Mouse (Mus musculus) adrenal gland, postnatal 14 days (tissue): ENCODE measurements around the gene Rufy1. TPM values are rescaled to one million over a fixed set of nuclear protein-coding genes. Genes with fewer than 3 reads are reported as not detected.

ENCODE experiments used
- DNase-seq: peaks from one replicate; pipeline ENCODE4 v3.0.0; 2021; ENCODE audit warnings: mixed read lengths
- total RNA-seq: library from RNA; stranded (reverse); gene quantifications from 2 replicates; pipeline ENCODE4 v1.2.3, GENCODE M21; 2021

The Rufy1 gene
- total RNA-seq, 1 experiment from 2014 or later = 27.1 TPM

DNA sequence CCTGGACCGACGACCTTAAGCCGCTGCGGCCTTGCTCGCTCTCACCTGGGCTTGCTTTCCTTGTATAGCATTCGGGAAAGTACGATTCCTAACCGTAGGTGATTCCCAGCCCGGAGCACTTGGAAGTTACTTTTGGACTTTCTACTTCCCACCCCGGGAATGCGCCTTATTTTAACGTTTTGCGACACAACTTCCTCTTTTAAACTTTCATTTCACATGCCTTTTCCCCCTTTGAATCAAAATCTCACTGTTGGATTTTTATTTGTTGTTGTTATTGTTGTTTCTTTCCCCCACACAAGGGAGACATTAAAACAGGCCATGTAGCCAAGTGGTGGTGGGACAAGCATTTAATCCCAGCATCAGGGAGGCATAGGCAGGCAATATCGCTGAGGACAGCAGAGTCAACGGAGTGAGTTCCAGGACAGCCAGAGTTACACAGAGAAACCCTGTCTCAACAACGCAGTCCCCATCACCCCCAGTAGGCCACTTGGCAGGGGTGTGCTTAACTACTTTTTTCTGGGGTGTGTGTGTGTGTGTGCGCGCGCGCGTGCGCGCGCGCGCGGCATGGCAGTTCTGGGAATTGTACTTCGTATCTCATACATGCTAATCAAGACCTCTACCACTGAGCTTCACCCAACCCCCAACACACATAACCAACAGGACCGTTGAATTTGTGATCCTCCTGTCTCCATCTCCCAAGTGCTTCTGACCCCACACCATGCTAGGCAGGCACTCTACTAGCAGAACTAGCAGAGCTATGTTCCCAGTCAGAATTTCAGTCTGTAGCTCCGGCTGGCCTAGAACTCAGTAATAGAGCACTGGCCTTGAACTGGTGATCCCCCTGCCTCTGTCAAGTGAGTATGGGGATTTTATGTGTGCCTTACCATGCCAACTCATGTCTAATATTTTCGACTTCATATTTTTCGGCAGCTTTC is 476 bp upstream of the Rufy1 start:
- DNase-seq = peak; percentile 22

DNA sequence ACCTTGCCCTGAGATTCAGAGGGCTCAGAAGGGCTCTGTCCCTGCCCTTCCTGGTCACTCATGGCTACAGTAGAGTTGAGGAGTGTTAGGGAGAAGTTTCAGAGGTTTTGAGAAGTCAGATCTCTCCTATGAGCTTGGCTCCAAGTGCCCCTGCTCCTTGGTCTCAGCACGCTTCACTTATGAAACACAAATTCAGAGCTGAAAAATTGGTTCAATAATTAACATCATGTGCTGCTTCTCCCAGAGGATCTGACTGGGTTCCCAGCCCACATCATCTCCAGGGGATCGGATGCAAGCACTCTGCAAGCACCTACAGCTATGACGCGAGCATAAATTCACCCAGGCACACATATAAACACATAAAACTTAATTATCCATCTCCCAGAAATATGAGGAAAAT is 4.9 kb downstream of the Rufy1 start:
- DNase-seq = no peak

DNA sequence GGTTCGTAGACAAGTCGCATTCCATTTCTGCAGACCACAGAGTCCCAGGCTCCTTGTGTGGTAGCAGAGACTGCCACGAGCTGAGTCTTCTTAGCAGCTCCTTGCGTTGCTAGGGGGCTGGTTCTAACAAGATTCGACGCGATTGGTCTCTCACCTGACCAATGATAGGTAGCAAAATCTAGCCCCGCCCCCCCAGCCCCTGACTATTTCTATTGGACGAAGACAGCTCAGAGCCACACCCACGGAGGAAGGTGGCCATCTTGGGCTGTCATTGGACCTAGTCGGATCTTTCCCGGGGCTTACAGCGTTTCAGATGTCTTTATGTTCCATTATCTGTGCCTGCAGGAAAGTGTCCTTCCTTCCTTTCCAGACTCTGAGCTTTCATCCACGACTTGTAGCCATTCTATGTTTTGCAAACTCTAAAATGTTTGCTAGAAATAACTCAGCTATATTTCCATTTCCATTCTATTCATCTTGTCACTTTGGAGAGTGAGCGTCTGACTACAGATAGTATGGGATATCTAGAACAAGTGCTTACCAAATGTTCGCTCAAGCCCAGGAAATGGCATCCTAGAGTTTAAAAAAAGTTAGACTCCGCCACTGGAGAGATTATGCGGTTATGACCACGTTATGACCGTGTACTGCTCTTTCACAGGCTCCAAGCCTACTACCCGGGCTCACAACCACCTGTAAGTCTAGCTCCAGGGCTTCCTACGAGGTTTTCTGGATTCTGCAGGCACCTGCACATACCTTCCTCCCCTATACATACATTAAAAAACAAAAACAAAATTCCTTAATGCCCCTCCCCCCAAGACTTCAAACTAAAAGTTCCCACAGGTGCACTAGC is 8.8 kb downstream of the Rufy1 start:
- DNase-seq = peak; percentile 87

DNA sequence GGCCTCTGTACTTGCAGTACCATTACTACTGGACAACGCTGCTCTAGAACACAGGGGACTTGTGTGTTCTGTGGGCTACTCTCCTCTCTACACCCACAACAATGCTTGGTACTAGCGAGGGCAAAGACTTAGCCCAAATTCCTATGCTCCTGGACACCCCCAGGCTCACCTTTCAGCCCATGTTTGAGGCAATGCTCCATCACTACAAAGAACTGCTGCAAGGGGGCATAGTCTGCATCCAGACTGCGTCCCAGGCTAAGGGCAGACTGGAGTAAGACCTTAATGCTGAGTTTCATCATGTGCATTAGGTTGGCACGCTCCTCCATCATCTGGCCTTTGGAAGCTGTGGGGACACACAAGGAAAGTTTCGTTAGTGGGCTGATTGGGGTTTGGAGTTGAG is 9.5 kb downstream of the Rufy1 start:
- no peak for DNase-seq

DNA sequence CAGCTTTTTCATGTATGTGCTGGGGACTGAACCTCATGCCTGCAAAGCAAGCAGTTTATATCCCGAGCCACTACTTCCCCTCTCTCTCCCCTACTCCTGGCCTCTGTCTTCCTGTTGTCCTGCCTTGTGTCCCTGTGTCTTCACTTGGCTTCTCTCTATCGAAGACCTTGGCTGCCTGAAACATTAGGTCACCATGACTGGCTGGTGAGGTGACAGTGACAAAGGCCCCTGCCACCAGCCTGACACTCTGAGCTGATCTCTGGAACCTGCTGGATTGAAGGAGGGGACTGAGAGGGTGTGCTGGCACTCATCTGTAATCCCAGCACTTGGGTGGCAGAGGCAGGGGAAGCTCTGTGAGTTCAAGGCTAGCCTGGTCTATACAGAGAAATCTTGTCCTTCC is 13.1 kb downstream of the Rufy1 start:
- peak; percentile 47 for DNase-seq

DNA sequence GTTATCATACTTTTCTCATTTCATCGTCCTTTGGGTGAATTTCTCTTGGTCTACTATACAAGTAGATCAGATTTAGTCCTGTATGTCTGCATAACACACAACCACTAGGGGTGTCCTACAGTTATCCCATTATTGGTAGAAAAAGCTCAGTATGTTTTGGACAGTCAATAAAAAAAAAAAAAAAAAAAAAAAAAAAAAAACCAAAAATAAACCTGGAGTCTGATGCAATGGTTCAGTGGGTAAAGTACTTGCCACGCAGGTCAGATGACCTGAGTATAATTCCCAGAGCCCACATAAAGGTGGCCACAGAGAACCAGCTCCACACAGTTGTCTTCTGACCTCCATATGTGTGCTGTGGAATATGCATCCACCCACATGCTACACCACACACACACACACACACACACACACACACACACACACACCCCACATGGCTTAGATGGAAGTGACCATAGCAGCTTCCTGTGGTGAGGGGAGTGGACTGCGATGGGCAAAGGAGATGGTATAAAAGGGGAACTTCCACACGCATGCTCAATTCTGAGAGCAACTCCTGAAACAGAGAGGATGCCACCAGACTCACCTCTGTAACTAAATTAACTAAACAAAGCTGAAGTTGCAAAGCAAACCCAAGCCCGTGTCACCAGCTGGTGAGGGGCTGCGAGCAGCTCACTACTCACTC is 15.2 kb downstream of the Rufy1 start:
- DNase-seq = no peak

DNA sequence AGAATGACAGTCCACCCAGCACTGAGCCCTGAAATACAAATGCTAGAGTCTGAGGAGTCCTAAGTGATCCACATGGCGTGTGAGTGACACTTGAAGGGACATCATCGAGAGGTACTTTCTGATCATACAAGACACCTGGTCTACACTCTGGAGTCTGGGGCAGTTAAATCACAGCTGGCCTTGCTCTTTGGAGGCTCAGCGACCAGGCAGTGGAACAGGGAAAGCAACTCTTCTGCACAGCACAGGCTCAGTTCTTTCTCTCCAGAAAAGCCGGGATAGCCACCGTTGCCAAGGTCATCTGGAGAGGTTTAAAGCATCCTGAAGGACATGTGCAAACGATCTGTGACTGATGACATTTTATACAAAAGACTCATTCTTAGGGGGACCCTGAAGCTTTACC is 23.7 kb downstream of the Rufy1 start:
- DNase-seq = peak; percentile 32

DNA sequence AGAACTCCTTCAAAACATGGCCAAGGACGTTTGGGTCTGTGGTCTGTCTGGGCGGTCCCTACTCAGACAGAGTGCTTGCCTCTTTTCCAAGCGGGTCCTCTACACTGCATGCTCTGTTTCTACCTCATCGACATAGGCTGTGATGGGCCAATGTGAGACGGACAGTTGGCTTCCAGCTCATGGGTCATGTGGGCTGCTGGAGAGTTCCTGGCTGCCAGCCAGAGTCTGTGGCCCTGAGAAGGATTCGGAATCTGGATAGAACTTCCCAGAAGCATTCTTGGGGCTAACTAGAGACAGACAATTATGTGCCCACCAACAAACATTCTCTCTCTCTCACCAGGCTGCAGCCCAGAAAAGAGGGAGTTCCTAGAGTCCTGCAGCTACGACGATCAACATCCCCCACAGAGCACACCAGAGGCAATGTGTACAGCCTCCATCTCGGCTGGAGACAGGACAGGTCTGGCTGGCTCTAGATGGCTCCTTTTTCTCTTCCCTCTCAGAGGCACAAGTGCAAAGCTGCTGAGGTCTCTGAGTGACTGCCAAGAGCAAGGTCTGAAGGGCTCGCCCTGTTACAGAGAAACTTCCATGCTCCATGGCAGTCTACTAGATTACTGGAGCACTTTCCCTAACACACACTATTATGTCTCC is 27.4 kb downstream of the Rufy1 start:
- DNase-seq = peak; percentile 83

DNA sequence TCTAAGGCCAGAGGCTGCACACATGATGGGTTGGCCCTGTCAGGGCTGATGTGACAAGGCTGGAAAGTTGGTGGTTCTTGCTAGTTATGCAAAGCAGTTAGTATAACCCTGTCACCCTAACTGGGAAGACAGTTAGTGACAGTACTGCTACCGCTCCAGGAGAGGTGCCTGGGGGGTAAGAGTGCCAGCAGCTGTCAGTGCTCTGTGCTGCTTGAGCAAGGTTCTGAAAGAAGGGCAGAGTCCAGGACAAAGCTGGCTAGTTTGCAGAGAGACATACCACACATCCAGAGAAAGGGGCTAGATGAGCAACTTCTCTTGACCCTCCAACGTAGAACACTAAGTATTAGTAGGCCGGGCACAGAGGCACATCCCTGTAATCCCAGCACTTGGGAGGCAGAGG is 28.4 kb downstream of the Rufy1 start:
- DNase-seq = no peak

DNA sequence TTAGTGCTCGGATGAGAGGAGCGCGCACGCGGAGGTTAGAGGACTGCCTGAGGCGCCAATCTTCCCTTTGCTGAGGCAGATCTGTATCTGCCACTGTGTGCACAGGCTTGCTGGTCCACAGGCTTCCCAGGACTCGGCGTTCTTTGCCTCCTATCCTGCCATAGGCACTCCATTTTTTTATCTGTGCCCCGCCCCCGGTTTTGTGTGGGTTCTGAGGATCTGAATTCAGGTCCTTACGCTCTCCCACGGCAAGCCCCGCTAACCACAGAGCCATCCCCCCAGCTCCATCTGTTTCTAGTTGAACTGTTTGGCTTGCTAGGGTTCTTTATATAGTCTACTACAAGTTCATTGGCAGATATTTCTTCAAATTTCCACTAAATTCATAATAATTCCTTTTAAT is 32.1 kb downstream of the Rufy1 start:
- DNase-seq = no peak

DNA sequence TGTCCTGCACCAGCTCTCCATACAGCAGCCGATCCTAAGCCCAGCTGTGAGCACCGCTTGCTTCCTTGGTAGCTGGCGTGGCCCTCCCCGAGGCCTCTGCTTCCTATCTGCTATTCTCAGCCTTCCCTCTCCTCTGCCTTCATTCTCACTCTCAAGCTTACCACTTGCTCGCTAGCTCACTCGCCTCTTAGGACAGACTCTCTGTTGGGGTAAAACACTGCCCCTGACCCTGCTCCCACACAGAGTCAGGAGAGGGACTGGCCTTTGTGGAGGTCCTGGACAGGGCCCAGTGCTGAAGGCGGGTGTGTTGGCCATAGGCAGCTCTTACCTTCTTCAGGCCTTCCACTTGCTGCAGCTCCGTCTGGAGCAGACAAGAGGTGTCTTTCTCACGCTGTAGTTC is 33.6 kb downstream of the Rufy1 start:
- no peak for DNase-seq

DNA sequence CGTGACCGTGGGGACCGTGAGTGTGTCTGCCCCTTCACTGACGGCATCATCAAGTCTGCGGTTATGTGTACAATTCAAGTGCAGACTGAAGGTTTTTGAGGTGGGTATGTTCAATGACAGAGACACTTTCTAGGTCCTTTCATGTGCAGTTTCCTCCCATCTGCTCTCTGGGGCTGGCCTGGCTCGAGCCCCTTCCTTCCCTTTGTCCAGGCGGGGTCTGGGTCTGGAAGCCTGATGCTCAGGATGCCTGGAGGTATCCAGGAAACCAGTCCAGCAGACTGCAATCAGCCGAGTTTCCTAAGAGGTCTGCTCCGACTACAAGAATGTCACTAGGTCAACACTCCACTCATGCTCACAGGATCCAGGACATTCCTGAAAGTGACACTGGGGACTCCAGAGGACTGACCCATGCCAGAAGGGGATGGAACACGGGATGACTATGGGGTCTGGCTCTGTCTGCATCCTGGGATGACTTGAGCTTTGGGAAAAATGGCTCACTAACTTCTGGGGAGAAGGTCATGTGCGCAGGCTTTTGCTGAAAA is 34.1 kb downstream of the Rufy1 start:
- no peak for DNase-seq

DNA sequence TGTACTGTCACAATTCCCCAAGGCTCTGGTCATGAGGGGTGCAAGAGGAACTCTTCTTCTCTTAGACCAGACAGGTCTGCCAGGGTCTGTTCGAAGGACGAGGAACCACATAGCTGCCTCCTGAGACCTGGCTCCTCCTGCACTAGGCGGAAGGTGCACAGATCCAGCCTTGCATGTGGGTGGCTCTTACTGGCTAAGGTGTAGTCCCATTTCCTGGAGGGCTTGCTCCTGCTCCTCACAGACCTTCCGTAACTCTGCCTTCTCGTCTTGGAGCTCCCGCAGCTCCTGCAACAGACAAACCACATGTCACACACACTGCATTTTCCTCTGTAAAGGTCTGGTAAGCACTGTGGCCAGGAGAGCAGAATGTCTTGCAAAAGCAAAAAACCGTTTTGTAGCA is 36.2 kb downstream of the Rufy1 start:
- DNase-seq = no peak

DNA sequence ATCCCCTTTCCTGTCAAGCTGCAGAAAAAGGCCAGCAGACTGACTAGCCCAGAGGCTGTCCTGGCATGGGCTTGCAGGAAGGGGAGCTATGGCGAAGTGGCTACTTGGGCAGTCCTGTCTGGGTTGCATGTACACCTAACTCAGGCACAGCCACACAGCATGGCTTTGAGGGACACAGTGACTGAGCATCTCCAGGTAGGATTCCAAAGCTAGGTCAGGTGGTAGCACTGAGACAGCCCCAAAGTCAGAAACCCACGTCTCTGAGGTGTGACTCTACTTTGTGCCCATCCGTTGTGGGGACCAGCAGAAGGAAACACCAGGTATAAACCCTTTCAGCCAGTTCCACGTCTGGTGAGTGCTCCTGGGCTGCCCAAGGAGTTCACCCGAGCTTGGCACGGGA is 37.6 kb downstream of the Rufy1 start:
- no peak for DNase-seq

DNA sequence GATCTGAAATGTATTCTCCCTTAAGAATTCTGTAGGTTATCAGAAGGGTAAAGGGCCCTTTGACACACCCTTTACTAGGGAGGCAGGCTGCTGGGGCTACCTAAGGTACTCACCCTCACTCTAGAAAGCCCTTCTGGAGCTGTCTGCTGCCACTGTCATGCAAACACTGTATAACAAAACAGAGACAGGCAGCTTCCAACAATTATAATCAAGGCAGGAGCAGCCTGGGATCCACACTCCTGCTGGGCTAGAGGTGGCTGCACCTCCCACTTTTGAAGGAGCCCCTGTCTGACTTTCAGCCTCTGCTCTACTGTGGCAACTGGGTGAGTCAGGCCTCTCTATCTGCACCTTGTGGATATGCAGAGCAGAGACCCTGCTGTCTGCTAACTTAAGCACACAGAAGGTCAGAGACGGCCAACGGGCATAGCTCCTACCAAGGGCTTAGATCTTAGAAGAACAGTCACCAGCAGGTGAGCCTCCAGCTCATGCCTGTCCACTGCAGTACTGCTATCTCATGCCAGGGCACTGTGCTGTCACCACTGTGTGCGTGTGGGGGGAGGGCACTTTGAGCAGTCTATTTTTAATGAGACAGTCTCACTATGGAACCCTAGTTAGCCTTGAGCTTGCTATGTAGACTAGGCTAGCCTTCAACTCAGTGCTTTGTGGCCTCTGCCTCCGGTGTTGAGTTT is 39.5 kb downstream of the Rufy1 start:
- no peak for DNase-seq

DNA sequence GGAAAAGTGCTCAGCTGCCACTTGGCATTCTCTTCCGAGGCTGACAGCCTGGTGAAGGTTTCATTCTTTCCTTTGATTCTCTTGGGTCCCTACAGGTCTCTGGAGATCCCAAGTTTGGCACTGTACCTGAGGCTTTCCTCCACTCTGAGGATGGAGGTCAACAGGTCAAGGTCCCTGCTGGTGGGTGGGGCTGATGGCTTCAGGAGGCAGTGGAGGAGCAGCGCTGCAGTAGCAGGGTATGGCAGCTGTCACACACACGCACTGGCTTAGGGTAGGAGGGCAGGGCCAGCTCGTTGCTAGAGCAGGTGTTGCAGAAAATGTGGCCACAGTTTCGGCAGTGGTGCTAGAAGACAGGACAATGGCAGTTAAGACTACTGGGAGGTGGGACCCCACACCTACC is 41.3 kb downstream of the Rufy1 start:
- peak; percentile 39 for DNase-seq

DNA sequence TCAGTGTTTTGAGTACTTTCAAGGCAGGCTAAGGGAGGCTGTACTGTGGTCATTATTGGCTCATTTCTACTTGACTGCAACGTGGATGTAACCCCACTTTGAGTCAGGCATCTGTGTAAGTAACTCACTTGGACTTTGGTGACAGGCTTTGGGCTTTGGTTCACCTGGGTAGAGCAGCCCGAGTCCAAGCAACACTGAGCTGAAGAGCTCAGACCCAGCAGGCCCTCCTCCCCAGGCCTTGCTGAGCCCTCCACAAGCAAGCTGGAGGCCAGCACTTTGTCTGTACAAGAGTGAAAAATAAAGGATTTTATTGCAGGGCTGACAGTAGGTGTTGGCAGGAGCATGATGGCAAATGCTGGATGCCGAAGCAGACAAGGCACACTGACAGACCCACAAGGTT is 41.9 kb downstream of the Rufy1 start:
- DNase-seq = no peak

DNA sequence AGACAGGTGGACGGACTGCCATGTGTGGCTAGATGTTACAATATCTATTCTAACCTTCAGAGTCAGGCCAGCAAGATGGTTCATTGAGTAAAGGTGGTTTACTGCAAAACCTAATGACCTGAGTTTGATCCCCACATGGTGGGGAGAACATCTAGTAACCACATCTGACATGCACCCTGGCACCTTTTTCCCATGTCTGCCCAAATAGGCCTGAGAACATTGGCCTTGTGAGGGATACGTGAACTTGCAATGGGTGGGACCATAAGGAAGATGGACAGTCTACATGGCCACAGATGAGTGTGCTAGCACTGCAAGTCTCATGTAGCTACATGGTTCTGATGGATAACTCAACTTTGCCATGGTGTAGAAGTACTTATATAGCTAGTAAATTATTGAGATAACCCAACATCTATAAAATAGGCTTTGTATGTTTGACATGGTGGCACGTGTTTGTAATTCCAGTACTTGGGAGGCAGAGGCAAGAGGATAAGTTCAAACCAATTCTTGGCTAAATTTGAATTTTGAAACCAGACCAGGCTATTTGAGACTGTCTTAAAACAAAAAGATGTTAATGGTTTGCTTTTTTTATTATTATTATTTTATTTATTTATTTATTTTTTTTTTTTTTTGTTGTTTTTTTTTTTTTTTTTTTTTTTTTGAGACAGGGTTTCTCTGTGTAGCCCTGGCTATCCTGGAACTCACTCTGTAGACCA is 42.6 kb downstream of the Rufy1 start:
- no peak for DNase-seq

DNA sequence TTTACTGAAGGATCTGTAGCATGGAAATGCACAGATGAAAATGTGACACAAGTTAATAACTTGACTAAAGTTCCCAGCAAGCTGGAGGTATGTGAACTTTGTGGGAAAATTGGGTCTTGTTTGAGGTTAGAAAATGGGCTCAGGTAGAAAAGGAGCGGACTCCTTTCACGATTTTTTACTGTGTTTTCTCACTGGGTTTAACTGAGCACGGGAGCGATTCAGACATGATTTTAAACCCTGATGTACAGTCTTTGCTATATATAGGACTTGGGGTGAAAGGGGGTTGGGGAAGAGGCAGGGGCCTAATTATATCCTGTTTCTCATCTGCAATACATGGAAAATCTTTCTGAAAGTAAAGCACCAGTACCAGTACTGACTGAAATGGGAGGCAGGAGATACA is 43.2 kb downstream of the Rufy1 start:
- no peak for DNase-seq

DNA sequence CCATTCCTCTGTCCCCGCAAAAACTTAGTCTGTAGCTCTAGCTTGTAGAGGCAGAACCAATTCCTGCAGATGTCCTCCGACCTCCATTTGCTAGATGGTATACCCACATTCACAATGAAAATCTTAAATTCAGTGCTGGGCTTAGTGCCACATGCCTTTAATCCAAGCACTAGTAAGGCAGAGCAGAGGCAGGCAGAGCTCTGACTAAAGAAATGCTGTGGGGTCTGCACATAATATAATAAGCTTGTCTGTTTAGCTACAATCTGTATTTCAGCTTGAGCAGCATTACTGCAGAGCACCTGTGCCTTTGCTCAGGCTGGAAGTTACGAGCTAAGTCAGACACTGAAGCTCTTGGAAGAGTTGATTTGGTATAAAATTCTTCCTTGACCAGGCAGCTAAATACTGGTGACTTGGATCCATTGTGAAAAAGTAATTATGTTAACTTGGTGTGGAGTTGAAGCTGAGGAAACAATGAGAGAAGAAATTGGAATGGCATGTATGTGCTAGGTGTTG is 43.7 kb downstream of the Rufy1 start:
- DNase-seq = peak; percentile 3
